In genomic region chr16:38432498-38433425, GRCm38 (mm10) we compare ENCODE assay signal across 11 mouse cellular contexts. TPM values are rescaled to one million over a fixed set of nuclear protein-coding genes. Genes with fewer than 3 reads are reported as not detected.
DNase-seq lines count a peak whose midpoint lies in the region; ATAC-seq and TF ChIP-seq lines count a peak whose summit lies in the region.
"Had no signal": no experiment of that assay in that cellular context is flagged by ENCODE, and none has a peak within 500 bp of the region (broad histone marks: within the 10 kb centered on the region; RNA-seq: fewer than 3 reads in every experiment).

Pla1a (minus strand) TSS chr16:38433145.

- H3K4me3 ChIP-seq in MEL (ENCODE audit: control insufficient read depth in 1 of 2, insufficient read depth in 1 of 2, low read depth in 2 of 2, low read length in 2 of 2): no peak within 1 kb of the TSS
- H3K4me3 ChIP-seq in heart, embryonic 10.5 days: 0 out of 2 replicates have a peak within 1 kb of the TSS, but pooled peaks have one; percentile 9
- H3K4me3 ChIP-seq in liver, embryonic 14.5 days (ENCODE audit: insufficient read depth in 1 of 2, low read depth in 2 of 2, low read length in 2 of 2): peak within 1 kb of the TSS in 1 of 2 experiments; percentile 23; a peak in 1 of 4 replicates
- H3K4me3 ChIP-seq in forebrain, postnatal 0 days (ENCODE audit: low read depth, low read length): no peak within 1 kb of the TSS
- H3K4me3 ChIP-seq: neural tube, embryonic 13.5 days had no signal

- peak within 1 kb of the TSS; percentile 34 for H3K4me2 ChIP-seq in liver, embryonic 14.5 days (ENCODE audit: low read depth)
- no peak within 1 kb of the TSS for H3K4me2 ChIP-seq in forebrain, postnatal 0 days (ENCODE audit: low read depth)
- H3K4me2 ChIP-seq: hindbrain, embryonic 14.5 days; neural tube, embryonic 13.5 days had no signal

- H3K4me1 ChIP-seq in MEL (ENCODE audit: control insufficient read depth in 1 of 2, insufficient read depth in 2 of 2, low read length in 2 of 2): peaks cover 0 to 27% of the 10 kb centered on the region in 2 experiments; a peak in 3 of 4 replicates
- H3K4me1 ChIP-seq in heart, embryonic 10.5 days: peaks cover 26% of the 10 kb centered on the region
- peaks cover 0 to 19% of the 10 kb centered on the region in 2 experiments; a peak in 3 of 4 replicates for H3K4me1 ChIP-seq in liver, embryonic 14.5 days (replicated peaks; ENCODE audit: control insufficient read depth in 2 of 2, insufficient read depth in 2 of 2, low read length in 1 of 2)
- H3K4me1 ChIP-seq in forebrain, postnatal 0 days (ENCODE audit: insufficient read depth): no peaks in the 10 kb centered on the region
- H3K4me1 ChIP-seq: neural tube, embryonic 13.5 days had no signal

- H3K9me3 ChIP-seq in MEL (replicated peaks; ENCODE audit: insufficient read depth, low read length): no peaks in the 10 kb centered on the region
- no peaks in the 10 kb centered on the region for H3K9me3 ChIP-seq in heart, embryonic 10.5 days
- no peaks in the 10 kb centered on the region for H3K9me3 ChIP-seq in liver, embryonic 14.5 days (ENCODE audit: control insufficient read depth, low read length)
- H3K9me3 ChIP-seq in forebrain, postnatal 0 days (ENCODE audit: low read length): no peaks in the 10 kb centered on the region
- H3K9me3 ChIP-seq: neural tube, embryonic 13.5 days had no signal

- H3K27ac ChIP-seq in MEL (ENCODE audit: control insufficient read depth, low read depth, low read length): no peak within 1 kb of the TSS
- H3K27ac ChIP-seq in heart, embryonic 10.5 days: peak within 1 kb of the TSS; percentile 75; the same call in 1 of the 2 replicates
- no peak within 1 kb of the TSS for H3K27ac ChIP-seq in liver, embryonic 14.5 days
- no peak within 1 kb of the TSS for H3K27ac ChIP-seq in forebrain, postnatal 0 days (ENCODE audit: low read depth, low read length)
- H3K27ac ChIP-seq: hindbrain, embryonic 14.5 days; neural tube, embryonic 13.5 days had no signal

- H3K9ac ChIP-seq in MEL (ENCODE audit: control insufficient read depth, low read depth, low read length, poor library complexity, severe bottlenecking): no peak within 1 kb of the TSS; the same call in 1 of the 2 replicates
- no peak within 1 kb of the TSS for H3K9ac ChIP-seq in liver, embryonic 14.5 days (replicated peaks)
- H3K9ac ChIP-seq in forebrain, postnatal 0 days: no peak within 1 kb of the TSS
- H3K9ac ChIP-seq: hindbrain, embryonic 14.5 days; neural tube, embryonic 13.5 days had no signal

- WGBS in heart, embryonic 10.5 days: 73% methylated on average over 11 of the region's 11 CpGs
- 51% methylated on average over 11 of the region's 11 CpGs for WGBS in liver, embryonic 14.5 days (ENCODE audit: insufficient replicate concordance)
- 89% methylated on average over 11 of the region's 11 CpGs for WGBS in forebrain, postnatal 0 days

- no peaks in the 10 kb centered on the region for H3K27me3 ChIP-seq in MEL (ENCODE audit: control insufficient read depth in 1 of 2, insufficient read depth in 2 of 2, low read length in 2 of 2)
- no peaks in the 10 kb centered on the region for H3K27me3 ChIP-seq in heart, embryonic 10.5 days (ENCODE audit: insufficient read depth, poor library complexity, severe bottlenecking)
- no peaks in the 10 kb centered on the region for H3K27me3 ChIP-seq in liver, embryonic 14.5 days (ENCODE audit: control insufficient read depth, insufficient read depth, low read length)
- H3K27me3 ChIP-seq in forebrain, postnatal 0 days (ENCODE audit: insufficient read depth, low read length): no peaks in the 10 kb centered on the region
- H3K27me3 ChIP-seq: neural tube, embryonic 13.5 days had no signal

- TF ChIP-seq POLR2A in MEL (IDR thresholded peaks at IDR 0.05; ENCODE audit: control insufficient read depth in 1 of 2, insufficient read depth in 1 of 2, low read depth in 1 of 2, low read length in 2 of 2, poor library complexity in 1 of 2): no peak

- no peaks in the 10 kb centered on the region for H3K79me2 ChIP-seq in MEL (ENCODE audit: control insufficient read depth, insufficient read depth, low read length, poor library complexity)

- TF ChIP-seq RAD21 in MEL (IDR thresholded peaks at IDR 0.05; ENCODE audit: low read depth, low read length): no peak

- intact Hi-C loops in gastrocnemius, postnatal 14 days (cut with DNase I; ENCODE audit: low total_unique reads): no loop called here

- peak; percentile 55 for DNase-seq in gastrocnemius, adult 18-20 months (ENCODE audit: low spot score)
- DNase-seq in gastrocnemius, postnatal 14 days: no peak
- DNase-seq in MEL (ENCODE audit: low read depth, low spot score): no peak
- DNase-seq in heart, embryonic 10.5 days (ENCODE audit: low spot score): no peak
- DNase-seq in liver, embryonic 14.5 days (ENCODE audit: low read depth in 3 of 3, low spot score in 3 of 3): no peak
- no peak for DNase-seq in thymus, postnatal 25 days
- DNase-seq in forebrain, postnatal 0 days: no peak
- no peak for DNase-seq in left cerebral cortex, adult 11 months (ENCODE audit: low spot score)

- no peak for TF ChIP-seq EP300 in MEL (IDR thresholded peaks at IDR 0.05; ENCODE audit: low read depth in 1 of 2, low read length in 2 of 2)
- TF ChIP-seq EP300 in liver, embryonic 14.5 days (IDR thresholded peaks at IDR 0.05; ENCODE audit: low read depth): no peak

- H3K36me3 ChIP-seq in MEL (ENCODE audit: control insufficient read depth in 1 of 2, insufficient read depth in 2 of 2, low read length in 2 of 2): peaks cover 0 to 14% of the 10 kb centered on the region in 2 experiments; a peak in 2 of 4 replicates
- no peaks in the 10 kb centered on the region for H3K36me3 ChIP-seq in heart, embryonic 10.5 days
- H3K36me3 ChIP-seq in liver, embryonic 14.5 days (replicated peaks; ENCODE audit: control insufficient read depth, insufficient read depth, low read depth): no peaks in the 10 kb centered on the region
- H3K36me3 ChIP-seq in forebrain, postnatal 0 days (ENCODE audit: insufficient read depth): no peaks in the 10 kb centered on the region
- H3K36me3 ChIP-seq: neural tube, embryonic 13.5 days had no signal

- ATAC-seq in liver, embryonic 14.5 days (ENCODE audit: insufficient read depth): no peak
- no peak for ATAC-seq in forebrain, postnatal 0 days

- TF ChIP-seq CTCF in MEL (IDR thresholded peaks at IDR 0.05 in 2 of 3, conservative IDR thresholded peaks at IDR 0.05 in 1 of 3; ENCODE audit: control insufficient read depth in 1 of 3, insufficient read depth in 1 of 3, low read depth in 2 of 3, low read length in 3 of 3, poor library complexity in 1 of 3, severe bottlenecking in 1 of 3): no peak
- TF ChIP-seq CTCF in liver, embryonic 14.5 days (IDR thresholded peaks at IDR 0.05; ENCODE audit: low read depth): no peak
- no peak for TF ChIP-seq CTCF in forebrain, postnatal 0 days (IDR thresholded peaks at IDR 0.05; ENCODE audit: low read depth)

TF ChIP-seq in MEL, 35 proteins besides CTCF, POLR2A, EP300 and RAD21:
- TF ChIP-seq GATA1 (IDR thresholded peaks at IDR 0.05; ENCODE audit: low read depth, low read length): 0 out of 2 replicates have a peak, but pooled peaks have one; percentile 11
- TF ChIP-seq CHD1 (IDR thresholded peaks at IDR 0.05; ENCODE audit: low read depth, low read length): no peak
- TF ChIP-seq ZC3H11A (IDR thresholded peaks at IDR 0.05; ENCODE audit: low read depth, low read length): no peak
- no peak for TF ChIP-seq NRF1 (IDR thresholded peaks at IDR 0.05; ENCODE audit: insufficient read depth, low read depth, low read length, poor library complexity, severe bottlenecking)
- no peak for TF ChIP-seq ZKSCAN1 (IDR thresholded peaks at IDR 0.05; ENCODE audit: low read depth, low read length)
- no peak for TF ChIP-seq SIN3A (IDR thresholded peaks at IDR 0.05; ENCODE audit: low read length)
TF ChIP-seq in MEL: peak in this region for 1.

RNA-seq across cellular contexts. Expression of gene Pla1a, which starts in this region (rescaled TPM):
- 1 to 10 TPM; 3.3 to 6.8 TPM for total RNA-seq in gastrocnemius, adult 18-20 months (2021)
- 1 to 10 TPM; 3.8 to 4.7 TPM for total RNA-seq in gastrocnemius, postnatal 14 days (2021)
- not detected in 2 replicates for total RNA-seq in MEL (2012; rRNA removed)
- under 1 TPM in 1 of 2 experiments, not detected in 1; 0.04 TPM for polyA plus RNA-seq in MEL (2012; ENCODE audit: insufficient read depth in 1 of 2, insufficient read length in 2 of 2, low read depth in 1 of 2, low replicate concordance in 2 of 2, missing spikeins in 1 of 2)
- 0.19 and 0.37 TPM in 2 replicates for polyA plus RNA-seq in heart, embryonic 10.5 days (2016; fragmentation: Nextera tagmentation; extraction: Ambion mirVana)
- polyA plus RNA-seq in liver, embryonic 14.5 days (2012; rRNA removed): 13.8 and 15.0 TPM in 2 replicates
- 15.5 and 18.9 TPM in 2 replicates for polyA plus RNA-seq in liver, embryonic 14.5 days (2014; fragmentation: Nextera tagmentation; extraction: Ambion mirVana)
- total RNA-seq in forebrain, postnatal 0 days (2014; rRNA removed): 1.2 and 2.5 TPM in 2 replicates
- polyA plus RNA-seq in forebrain, postnatal 0 days (2015; fragmentation: Nextera tagmentation; extraction: Ambion mirVana): 0.74 and 1.0 TPM in 2 replicates
- polyA plus RNA-seq: stomach, embryonic 14.5 days had no signal
